Mouse (Mus musculus) hindbrain, embryonic 10.5 days (tissue): ENCODE measurements around the gene Zbtb8b. TPM values are rescaled to one million over a fixed set of nuclear protein-coding genes. Genes with fewer than 3 reads are reported as not detected.
"Not testable (repeated sequence)": the region's sequence is repeated elsewhere in the genome, so short reads cannot be mapped to it uniquely, and the experiment has no call there.

Experiments used
- DNase-seq: peaks from one replicate; pipeline ENCODE4 v3.0.0-alpha.2; 2017; ENCODE audit warnings: low spot score
- H3K27ac ChIP-seq: fragments of 300-500 bp; sonication (generic); 2 replicates; pipeline ENCODE4 v1.5.1; 2016; ENCODE audit warnings: mild to moderate bottlenecking, moderate library complexity
- H3K27me3 ChIP-seq: fragments of 300-500 bp; sonication (generic); 2 replicates; pipeline ENCODE4 v1.6.1; 2016; ENCODE audit warnings: mild to moderate bottlenecking; ENCODE audit not compliant: poor library complexity, insufficient read depth, severe bottlenecking
- H3K36me3 ChIP-seq: fragments of 300-500 bp; sonication (generic); 2 replicates; pipeline ENCODE4 v1.6.1; 2016; ENCODE audit warnings: mild to moderate bottlenecking, moderate library complexity
- H3K4me1 ChIP-seq: fragments of 300-500 bp; sonication (generic); replicated peaks from 2 replicates; pipeline ENCODE4 v1.6.1; 2016; ENCODE audit warnings: mild to moderate bottlenecking
- H3K4me3 ChIP-seq: fragments of 300-500 bp; sonication (generic); 2 replicates; pipeline ENCODE4 v1.5.1; 2016; ENCODE audit warnings: mild to moderate bottlenecking, moderate library complexity
- H3K9me3 ChIP-seq: fragments of 300-500 bp; sonication (generic); 2 replicates; pipeline ENCODE4 v1.6.1; 2016; ENCODE audit warnings: mild to moderate bottlenecking, moderate library complexity
- WGBS: fragments of 180-500 bp; shearing (Covaris S2); methylation state at CpG from one replicate; pipeline ENCODE4 v1.1.7; 2016; 5-methylcytosine and 5-hydroxymethylcytosine counted together
- polyA plus RNA-seq: library from polyadenylated mRNA; unstranded; fragments of >200 nt; fragmentation: Nextera tagmentation; extraction: Ambion mirVana; gene quantifications from 2 replicates; pipeline ENCODE4 v1.2.1, GENCODE M21; 2016

Gene Zbtb8b
- polyA plus RNA-seq, result 1.8 and 2.1 TPM in 2 replicates

DNA sequence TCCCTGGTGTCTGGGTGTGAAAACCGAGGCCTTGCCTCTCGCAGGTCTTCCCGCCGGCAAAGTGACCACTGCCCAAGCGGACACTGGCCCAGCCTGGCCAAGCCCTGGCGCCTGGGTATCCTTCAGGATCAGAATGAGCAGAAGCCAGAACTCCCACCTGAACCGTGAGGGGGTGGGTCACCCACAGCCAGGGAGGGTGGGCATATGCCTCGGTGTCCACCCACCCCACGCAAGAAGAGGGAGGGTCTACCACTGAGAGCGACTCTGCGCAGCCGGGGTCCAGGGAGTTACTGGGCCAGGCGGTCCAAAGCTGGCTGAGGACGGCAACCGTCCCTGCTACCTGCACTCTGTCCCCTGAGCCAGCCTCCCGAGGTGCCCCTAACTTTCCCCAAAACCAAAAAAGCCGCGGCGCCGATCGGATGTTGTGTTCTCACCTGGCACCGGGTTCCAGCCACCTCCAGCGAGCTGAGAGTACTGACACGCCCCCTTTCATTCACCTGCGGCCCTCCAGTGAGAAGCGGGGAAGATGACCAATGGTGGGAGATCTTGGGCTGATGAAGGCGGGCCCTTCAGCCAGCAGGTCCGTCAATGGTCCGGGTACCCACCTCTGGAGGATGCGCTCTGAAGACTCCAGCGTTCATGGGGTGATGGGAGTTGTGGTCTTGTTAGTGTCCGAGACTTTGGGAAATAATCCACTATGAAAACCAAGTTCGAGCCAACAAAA lies at the start of gene Zbtb8b:
TSS of gene Zbtb8b (minus strand) at position 514 of the 724 bp plus-strand sequence.
- H3K36me3 ChIP-seq, result no peaks in the 10 kb centered on the region
- no peaks in the 10 kb centered on the region for H3K9me3 ChIP-seq
- peak within 1 kb of the TSS; percentile 58 for H3K4me3 ChIP-seq
- peak within 1 kb of the TSS; percentile 35; the same call in 1 of the 2 replicates for H3K27ac ChIP-seq
- peak; percentile 54 for DNase-seq
- H3K4me1 ChIP-seq, result peaks cover 14% of the 10 kb centered on the region
- 2% methylated on average over 33 of the region's 33 CpGs for WGBS
- peaks cover 43% of the 10 kb centered on the region for H3K27me3 ChIP-seq

DNA sequence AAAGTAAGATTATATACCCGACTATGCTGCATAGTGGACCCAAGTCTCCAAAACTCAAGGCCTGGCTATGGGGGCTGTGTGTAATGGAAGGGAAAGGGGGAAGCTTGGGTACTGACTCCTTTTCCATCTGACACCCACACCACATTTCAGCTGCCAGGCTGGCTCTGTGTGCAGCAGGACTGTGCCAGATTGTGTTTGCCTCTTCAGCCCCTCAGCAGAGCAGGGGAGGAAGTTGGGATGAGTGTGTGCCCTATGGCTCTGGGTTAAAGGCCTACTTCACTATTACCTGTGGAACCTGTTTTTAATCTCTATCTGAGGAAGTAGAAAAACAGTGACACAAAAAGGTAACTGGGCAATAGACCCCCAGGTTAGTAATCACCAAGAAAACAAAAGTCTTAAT lies 40.4 kb upstream of the Zbtb8b start:
- no peak for DNase-seq
- 93% methylated on average over 1 of the region's 1 CpGs for WGBS
- peaks cover 99% of the 10 kb centered on the region for H3K36me3 ChIP-seq

DNA sequence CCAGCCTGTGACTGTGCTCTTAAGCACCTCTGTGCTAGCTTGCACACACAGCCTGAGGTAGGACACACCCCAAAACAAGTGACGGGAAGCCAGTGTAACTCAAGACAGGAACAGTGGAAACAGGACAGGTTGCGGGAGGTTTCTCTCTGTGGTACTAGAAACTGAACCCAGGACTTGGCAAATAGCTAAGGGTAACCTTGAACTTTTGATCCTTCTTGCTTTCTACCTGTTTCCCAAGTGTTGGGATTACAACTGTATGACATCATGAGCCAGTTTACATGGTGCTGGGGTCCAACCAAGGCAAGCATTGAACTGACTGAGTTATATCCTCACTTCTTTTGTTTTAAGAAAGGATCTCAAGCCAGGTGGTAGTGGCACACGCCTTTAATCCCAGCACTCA lies 39.2 kb upstream of the Zbtb8b start:
- peaks cover 98% of the 10 kb centered on the region for H3K36me3 ChIP-seq
- no peak for DNase-seq
- peaks cover 9% of the 10 kb centered on the region for H3K4me1 ChIP-seq
- H3K4me3 ChIP-seq, result no peak overlapping the region
- H3K27me3 ChIP-seq, result no peaks in the 10 kb centered on the region
- H3K9me3 ChIP-seq, result no peaks in the 10 kb centered on the region
- H3K27ac ChIP-seq, result no peak overlapping the region
- WGBS, result 93% methylated on average over 3 of the region's 3 CpGs

More for the DNA sequence above, 40.4 kb upstream of the Zbtb8b start:
- Histone ChIP-seq H3K9me3 (no peaks in the 10 kb centered on the region), H3K4me3 (no peak overlapping the region), H3K27ac (no peak overlapping the region), H3K4me1 (peaks cover 6% of the 10 kb centered on the region; the same call in 1 of the 2 replicates), H3K27me3 (no peaks in the 10 kb centered on the region)

DNA sequence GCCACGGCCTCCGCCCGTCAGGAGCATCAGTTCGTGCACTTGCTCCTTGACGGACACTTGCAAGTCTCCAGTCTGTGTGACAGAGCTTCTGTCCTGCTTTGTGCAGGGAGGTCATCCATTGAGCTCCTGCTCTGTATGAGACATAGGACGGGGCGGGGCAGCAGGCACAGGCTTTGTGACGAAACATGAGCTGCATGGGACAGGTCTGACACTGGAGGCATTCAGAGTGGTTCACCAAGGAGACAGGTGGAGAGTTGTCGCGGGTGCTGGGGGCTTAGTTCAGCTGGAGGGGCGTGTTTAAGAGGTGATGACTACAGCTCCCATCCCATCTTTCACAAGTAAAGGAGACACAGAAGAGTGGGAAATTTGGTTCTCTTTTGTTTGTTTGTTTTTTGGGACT lies 35.4 kb upstream of the Zbtb8b start:
- DNase-seq, result no peak
- Histone ChIP-seq H3K9me3 (no peaks in the 10 kb centered on the region), H3K4me1 (peaks cover 3% of the 10 kb centered on the region; the same call in 1 of the 2 replicates), H3K4me3 (no peak overlapping the region), H3K27me3 (no peaks in the 10 kb centered on the region), H3K27ac (no peak overlapping the region), H3K36me3 (peaks cover 98% of the 10 kb centered on the region)
- 90% methylated on average over 11 of the region's 11 CpGs for WGBS

DNA sequence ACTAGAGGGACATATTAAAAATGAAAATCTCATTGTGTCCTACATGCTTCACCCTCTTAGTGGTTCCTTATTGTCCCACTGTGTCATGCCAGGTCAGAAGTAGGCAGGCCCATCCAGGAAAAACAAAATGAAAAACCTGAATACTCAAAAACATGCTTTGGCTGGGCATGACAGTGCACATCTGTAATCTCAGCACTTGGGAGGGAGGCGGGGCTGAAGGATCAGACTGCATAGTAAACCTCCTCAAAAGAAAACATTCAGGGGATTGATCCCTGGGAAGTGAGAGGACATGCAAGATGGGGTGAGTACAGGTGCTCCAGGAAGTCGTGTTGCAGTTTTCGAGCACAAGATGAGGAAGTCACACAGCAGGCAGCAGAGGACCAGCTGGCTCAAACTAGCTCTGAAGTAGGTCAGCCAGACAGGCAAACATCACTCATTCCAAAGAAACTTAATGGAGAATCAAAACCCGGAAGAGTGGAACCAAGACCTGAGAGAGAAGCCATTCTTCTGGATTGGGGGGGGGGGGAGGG lies 23.7 kb upstream of the Zbtb8b start:
- H3K27ac ChIP-seq, result no peak overlapping the region
- peaks cover 14% of the 10 kb centered on the region for H3K4me1 ChIP-seq
- H3K27me3 ChIP-seq, result no peaks in the 10 kb centered on the region
- no peak for DNase-seq
- no peaks in the 10 kb centered on the region for H3K9me3 ChIP-seq
- 82% methylated on average over 4 of the region's 4 CpGs for WGBS
- peaks cover 55% of the 10 kb centered on the region for H3K36me3 ChIP-seq
- H3K4me3 ChIP-seq, result no peak overlapping the region

DNA sequence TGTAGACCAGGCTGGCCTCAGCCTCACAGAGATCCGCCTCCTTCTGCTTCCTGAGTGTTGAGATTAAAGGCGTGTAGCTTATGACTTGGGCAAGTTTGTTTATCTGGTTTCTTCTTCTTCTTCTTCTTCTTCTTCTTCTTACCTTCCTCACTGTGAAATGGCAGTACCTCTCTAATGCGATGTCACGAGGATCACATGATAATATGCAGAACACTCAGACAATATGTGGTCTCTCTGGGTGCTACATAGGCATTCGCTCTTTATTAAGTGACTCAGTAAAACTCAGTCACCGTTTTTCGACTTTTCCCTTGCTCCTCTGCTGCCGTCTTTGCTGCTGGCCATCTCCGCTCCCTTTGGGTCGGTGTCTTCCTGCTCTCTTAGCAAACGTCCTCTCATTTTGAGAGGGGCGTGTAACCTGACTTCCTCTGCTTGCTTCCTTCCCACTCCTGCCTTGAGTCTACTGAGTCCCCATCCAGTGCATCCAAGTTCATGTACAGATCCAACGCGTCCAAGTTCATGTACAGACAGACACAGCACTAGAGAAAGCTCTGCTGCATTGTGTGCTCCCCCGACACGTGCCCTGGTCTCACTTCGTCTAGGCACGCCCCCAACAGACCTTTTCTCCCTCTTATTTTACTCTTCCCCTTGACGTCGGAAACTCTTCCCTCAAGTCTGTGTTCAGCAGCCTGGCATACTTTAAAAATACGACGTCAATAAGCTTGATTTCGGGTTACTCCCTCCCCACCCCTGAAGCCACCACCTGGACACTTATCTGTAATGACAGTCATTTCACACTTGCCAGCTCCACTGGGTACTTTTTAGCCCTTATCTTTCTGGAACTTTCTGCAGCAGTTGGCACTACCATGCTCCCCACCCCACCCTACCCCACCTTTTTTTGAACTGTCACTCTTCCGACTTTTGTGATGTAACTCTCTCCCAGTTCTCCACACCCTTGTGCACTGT lies 22.7 kb upstream of the Zbtb8b start:
- 88% methylated on average over 24 of the region's 24 CpGs for WGBS
- H3K4me3 ChIP-seq, result no peak overlapping the region
- peaks cover 45% of the 10 kb centered on the region for H3K36me3 ChIP-seq
- no peaks in the 10 kb centered on the region for H3K9me3 ChIP-seq
- H3K27ac ChIP-seq, result no peak overlapping the region
- no peaks in the 10 kb centered on the region for H3K27me3 ChIP-seq
- H3K4me1 ChIP-seq, result peaks cover 14% of the 10 kb centered on the region
- no peak for DNase-seq

DNA sequence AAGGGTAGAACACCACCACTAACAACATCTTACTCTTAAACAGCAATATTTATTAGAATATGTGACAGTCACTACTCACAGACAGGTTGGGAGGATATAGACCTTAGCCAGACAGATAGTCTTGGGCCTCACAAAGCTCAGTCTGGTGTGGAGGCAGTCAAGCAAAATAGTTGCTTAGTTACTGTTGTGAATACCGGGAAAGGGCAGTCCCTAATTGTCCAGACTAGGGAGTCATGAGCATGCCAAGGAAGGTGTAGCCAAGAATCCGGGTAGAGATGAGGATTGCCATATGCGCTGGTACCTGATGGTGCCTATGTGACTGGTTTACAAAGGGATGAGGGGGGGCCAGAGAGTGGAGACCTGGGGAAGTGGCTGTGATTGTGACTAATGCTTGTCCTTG lies 21.5 kb upstream of the Zbtb8b start:
- DNase-seq, result no peak
- Histone ChIP-seq H3K4me3 (peak overlapping the region; percentile 80), H3K36me3 (peaks cover 33% of the 10 kb centered on the region), H3K4me1 (peaks cover 14% of the 10 kb centered on the region), H3K27ac (peak overlapping the region; percentile 85), H3K9me3 (no peaks in the 10 kb centered on the region), H3K27me3 (no peaks in the 10 kb centered on the region)
- 48% methylated on average over 3 of the region's 3 CpGs for WGBS

DNA sequence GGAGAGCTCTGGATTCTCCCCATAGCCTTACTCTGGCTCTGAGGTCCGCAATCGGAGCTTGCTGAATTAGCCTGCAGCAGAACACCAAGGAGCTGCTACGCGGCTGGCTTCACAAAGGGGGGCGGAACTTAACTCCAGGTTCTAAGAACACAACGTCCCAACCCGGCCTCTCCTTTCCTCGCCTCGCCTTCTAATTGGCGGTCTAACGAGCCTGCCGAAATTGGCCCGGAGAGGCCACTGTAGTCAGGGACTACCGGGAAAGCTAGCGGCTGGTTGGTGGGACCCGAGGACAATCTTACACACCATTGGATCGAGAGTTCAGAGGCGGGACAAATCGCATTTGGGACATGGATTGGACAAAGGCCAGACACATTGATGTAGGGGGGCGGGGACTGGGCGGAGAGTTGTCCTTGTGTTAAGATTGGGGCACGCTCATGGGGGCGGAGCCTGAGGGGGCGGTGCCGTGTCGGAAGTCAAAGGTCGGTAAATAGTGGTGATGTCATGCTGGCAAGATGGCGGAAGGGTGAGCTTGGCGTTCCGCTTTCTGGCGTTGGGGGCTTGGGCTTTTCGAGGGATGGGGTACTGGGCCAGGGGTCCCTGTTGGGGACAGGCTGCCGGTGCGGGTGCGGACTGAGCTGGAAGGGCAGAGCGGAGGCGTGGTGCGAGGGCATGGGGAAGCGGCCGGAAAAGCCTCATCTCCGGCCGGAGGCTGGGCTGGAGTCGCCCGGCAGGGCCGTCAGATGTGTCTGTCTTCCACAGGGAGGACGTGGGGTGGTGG lies 20.7 kb upstream of the Zbtb8b start, which contains the start of gene Bsdc1:
TSS of gene Bsdc1 (plus strand) at position 399 of the 778 bp plus-strand sequence.
- H3K4me1 ChIP-seq, result peaks cover 14% of the 10 kb centered on the region
- H3K4me3 ChIP-seq, result peak within 1 kb of the TSS; percentile 80
- peak within 1 kb of the TSS; percentile 89 for H3K27ac ChIP-seq
- DNase-seq, result peak; percentile 100
- peaks cover 25% of the 10 kb centered on the region for H3K36me3 ChIP-seq
- no peaks in the 10 kb centered on the region for H3K9me3 ChIP-seq
- no peaks in the 10 kb centered on the region for H3K27me3 ChIP-seq
- under 1% methylated on average over 46 of the region's 46 CpGs for WGBS

DNA sequence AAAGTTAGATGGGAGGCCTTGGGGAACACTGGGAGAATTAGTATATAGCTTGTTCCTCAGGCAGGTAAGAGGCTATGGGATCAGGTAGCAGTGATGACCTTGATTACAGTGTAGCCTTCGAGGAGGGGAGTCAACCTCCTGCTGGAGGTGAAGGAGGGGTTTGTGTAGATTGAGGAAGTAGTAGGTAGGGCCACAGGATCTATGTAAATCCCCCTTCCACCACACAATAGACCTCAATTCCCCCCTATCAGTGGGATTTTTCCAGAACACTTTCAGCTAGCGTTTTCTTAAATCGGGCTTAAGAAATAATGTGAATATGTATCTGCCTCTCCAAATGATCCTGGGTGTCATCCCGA lies 20.2 kb upstream of the Zbtb8b start:
- H3K27me3 ChIP-seq, result no peaks in the 10 kb centered on the region
- WGBS, result 3% methylated on average over 4 of the region's 4 CpGs
- H3K27ac ChIP-seq, result peak overlapping the region; percentile 89
- H3K9me3 ChIP-seq, result no peaks in the 10 kb centered on the region
- DNase-seq, result no peak
- peaks cover 20% of the 10 kb centered on the region for H3K36me3 ChIP-seq
- peaks cover 14% of the 10 kb centered on the region for H3K4me1 ChIP-seq
- peak overlapping the region; percentile 80 for H3K4me3 ChIP-seq

DNA sequence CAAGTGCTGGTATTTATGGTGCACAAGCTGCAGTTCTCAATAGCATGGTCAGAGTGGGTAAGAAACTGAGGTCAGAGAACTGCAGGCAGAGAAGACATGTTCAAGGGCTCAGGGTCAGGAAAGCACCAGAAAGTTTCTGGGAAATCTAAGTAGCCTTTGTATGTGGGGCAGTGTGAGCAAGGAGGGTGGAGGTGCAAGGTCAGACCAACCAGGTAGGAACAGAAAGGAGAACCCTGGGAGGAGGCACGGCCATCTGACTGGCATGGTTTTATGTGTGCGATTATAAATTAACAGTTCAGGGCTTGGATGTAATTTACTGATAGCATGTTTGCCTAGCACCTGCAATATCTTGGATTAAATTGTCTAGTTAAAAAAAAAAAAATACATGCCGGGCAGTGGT lies 19.1 kb upstream of the Zbtb8b start:
- DNase-seq, result no peak
- Histone ChIP-seq H3K27me3 (no peaks in the 10 kb centered on the region), H3K27ac (no peak overlapping the region), H3K9me3 (no peaks in the 10 kb centered on the region), H3K36me3 (peaks cover 9% of the 10 kb centered on the region), H3K4me1 (peaks cover 14% of the 10 kb centered on the region), H3K4me3 (no peak overlapping the region)
- WGBS, result 95% methylated on average over 3 of the region's 3 CpGs

DNA sequence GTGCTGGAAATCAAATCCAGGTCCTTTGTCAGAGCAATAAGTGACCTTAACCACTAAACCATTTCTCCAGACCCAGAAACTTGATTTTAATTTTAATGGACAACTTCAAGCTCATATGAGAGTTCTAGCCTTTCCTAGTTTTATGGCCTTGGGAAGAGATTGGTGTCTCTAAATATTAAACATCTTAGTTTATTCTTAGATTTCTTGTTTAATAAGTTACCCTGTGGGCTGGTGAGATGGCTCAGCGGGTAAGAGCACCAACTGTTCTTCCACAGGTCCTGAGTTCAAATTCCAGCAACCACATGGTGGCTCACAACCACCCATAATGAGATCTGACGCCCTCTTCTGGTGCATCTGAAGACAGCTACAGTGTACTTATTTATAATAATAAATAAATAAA lies 16.7 kb upstream of the Zbtb8b start:
- not testable (repeated sequence) for DNase-seq, H3K4me3 ChIP-seq, H3K4me1 ChIP-seq, H3K9me3 ChIP-seq, H3K27me3 ChIP-seq, H3K27ac ChIP-seq, H3K36me3 ChIP-seq
- WGBS, result 78% methylated on average over 2 of the region's 2 CpGs

DNA sequence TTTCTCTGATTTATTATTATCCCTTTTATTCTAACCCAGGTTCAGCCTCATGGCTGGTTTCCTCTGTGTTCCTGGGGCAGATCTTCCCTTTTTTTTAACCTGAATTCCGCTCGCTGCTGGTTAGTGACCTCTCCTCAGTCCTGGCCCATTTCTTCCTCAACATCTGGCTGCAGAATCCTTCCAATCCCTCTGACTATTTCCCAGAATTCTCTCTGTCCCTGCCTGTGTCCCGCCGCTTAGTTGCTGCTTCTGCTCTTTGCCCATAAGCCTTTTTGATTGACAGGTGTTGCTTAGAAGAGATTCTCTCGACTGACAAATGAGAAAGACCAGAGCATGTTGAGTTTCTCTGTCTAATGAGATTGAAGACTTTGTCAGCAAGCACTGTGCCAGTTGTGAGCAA lies 15.5 kb upstream of the Zbtb8b start:
- Histone ChIP-seq H3K9me3 (no peaks in the 10 kb centered on the region), H3K4me3 (no peak overlapping the region), H3K27ac (no peak overlapping the region), H3K36me3 (no peaks in the 10 kb centered on the region), H3K4me1 (no peaks in the 10 kb centered on the region; the same call in 1 of the 2 replicates), H3K27me3 (no peaks in the 10 kb centered on the region)
- WGBS, result 60% methylated on average over 5 of the region's 5 CpGs
- no peak for DNase-seq
